9 mouse cellular contexts compared by ENCODE assay signal in the genomic region with DNA sequence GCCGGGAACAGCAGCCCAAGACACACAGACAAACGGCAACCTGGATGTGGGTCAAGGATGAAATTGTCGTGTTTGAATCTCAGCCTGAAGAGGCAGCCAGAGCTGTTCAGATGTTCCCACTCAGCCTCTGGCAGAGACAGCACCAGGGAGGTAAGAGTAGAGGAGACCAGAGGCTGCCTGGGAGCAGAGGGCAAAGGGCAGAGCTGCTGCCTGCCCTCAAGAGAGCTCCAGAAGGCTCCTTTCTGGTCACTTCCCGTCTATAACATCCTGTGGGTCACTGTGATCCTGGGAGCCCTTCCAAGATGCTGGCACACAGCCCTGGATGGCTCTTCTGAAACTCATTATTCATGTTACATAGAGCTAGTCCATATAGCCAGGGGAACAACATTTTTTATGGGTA.
DNase-seq lines count a peak whose midpoint lies in the region; ATAC-seq lines count a peak whose summit lies in the region.
"Had no signal": no experiment of that assay in that cellular context is flagged by ENCODE, and none has a peak within 500 bp of the region (broad histone marks: within the 10 kb centered on the region; RNA-seq: fewer than 3 reads in every experiment).

No protein-coding gene starts in this region.

- WGBS in limb, embryonic 12.5 days, result 55% methylated on average over 4 of the region's 4 CpGs
- 52% methylated on average over 4 of the region's 4 CpGs for WGBS in limb, embryonic 10.5 days
- WGBS in intestine, embryonic 15.5 days, result 29% methylated on average over 4 of the region's 4 CpGs
- WGBS in liver, embryonic 11.5 days, result 49% methylated on average over 4 of the region's 4 CpGs

- no peak overlapping the region for H3K9ac ChIP-seq in limb, embryonic 12.5 days (replicated peaks)
- no peak overlapping the region for H3K9ac ChIP-seq in intestine, embryonic 15.5 days
- no peak overlapping the region for H3K9ac ChIP-seq in liver, embryonic 11.5 days (ENCODE audit: low read depth, low read length)

- no peaks in the 10 kb centered on the region for H3K36me3 ChIP-seq in limb, embryonic 12.5 days
- no peaks in the 10 kb centered on the region for H3K36me3 ChIP-seq in limb, embryonic 10.5 days
- no peaks in the 10 kb centered on the region for H3K36me3 ChIP-seq in intestine, embryonic 15.5 days
- H3K36me3 ChIP-seq in liver, embryonic 11.5 days (ENCODE audit: control insufficient read depth, insufficient read depth, low read length), result no peaks in the 10 kb centered on the region

- ATAC-seq in limb, embryonic 12.5 days (ENCODE audit: insufficient number of reproducible peaks, insufficient read depth, low FRiP score, low TSS enrichment, low read depth), result no peak
- no peak for ATAC-seq in intestine, embryonic 15.5 days
- ATAC-seq in frontal cortex, adult (ENCODE audit: low TSS enrichment), result no peak
- ATAC-seq in liver, embryonic 11.5 days (replicated peaks; ENCODE audit: low FRiP score), result no peak

- H3K9me3 ChIP-seq in limb, embryonic 12.5 days, result no peaks in the 10 kb centered on the region
- no peaks in the 10 kb centered on the region for H3K9me3 ChIP-seq in limb, embryonic 10.5 days (replicated peaks)
- H3K9me3 ChIP-seq in intestine, embryonic 15.5 days, result no peaks in the 10 kb centered on the region
- H3K9me3 ChIP-seq in liver, embryonic 11.5 days (ENCODE audit: control insufficient read depth, low read length), result no peaks in the 10 kb centered on the region

- H3K27me3 ChIP-seq in limb, embryonic 12.5 days, result no peaks in the 10 kb centered on the region
- H3K27me3 ChIP-seq in limb, embryonic 10.5 days (ENCODE audit: low read depth, poor library complexity, severe bottlenecking), result no peaks in the 10 kb centered on the region
- H3K27me3 ChIP-seq in intestine, embryonic 15.5 days (replicated peaks), result no peaks in the 10 kb centered on the region; the same call in 1 of the 2 replicates
- no peaks in the 10 kb centered on the region for H3K27me3 ChIP-seq in liver, embryonic 11.5 days (replicated peaks; ENCODE audit: control insufficient read depth, insufficient read depth, low read length)

- H3K4me1 ChIP-seq in limb, embryonic 12.5 days (replicated peaks), result peaks cover 17% of the 10 kb centered on the region
- peaks cover 12% of the 10 kb centered on the region for H3K4me1 ChIP-seq in limb, embryonic 10.5 days
- H3K4me1 ChIP-seq in intestine, embryonic 15.5 days (replicated peaks), result peaks cover 10% of the 10 kb centered on the region
- no peaks in the 10 kb centered on the region for H3K4me1 ChIP-seq in liver, embryonic 11.5 days (replicated peaks; ENCODE audit: control insufficient read depth, insufficient read depth, low read length)

- no peak overlapping the region for H3K4me2 ChIP-seq in limb, embryonic 12.5 days
- no peak overlapping the region for H3K4me2 ChIP-seq in intestine, embryonic 15.5 days (replicated peaks)
- H3K4me2 ChIP-seq in liver, embryonic 11.5 days, result no peak overlapping the region

- no peak overlapping the region for H3K4me3 ChIP-seq in limb, embryonic 12.5 days (replicated peaks)
- H3K4me3 ChIP-seq in limb, embryonic 10.5 days, result no peak overlapping the region
- no peak overlapping the region for H3K4me3 ChIP-seq in intestine, embryonic 15.5 days (replicated peaks)
- no peak overlapping the region for H3K4me3 ChIP-seq in liver, embryonic 11.5 days (ENCODE audit: low read depth, low read length)

- DNase-seq in limb, embryonic 10.5 days (ENCODE audit: low spot score), result no peak
- DNase-seq in cerebellum, postnatal 25 days, result peak; percentile 33 to 62
- peak; percentile 14 for DNase-seq in ovary, postnatal 14 days (ENCODE audit: low spot score)
- no peak for DNase-seq in right cerebral cortex, postnatal 10 days (ENCODE audit: low spot score in 2 of 2)
- DNase-seq in liver, embryonic 11.5 days (ENCODE audit: low spot score), result no peak
- DNase-seq: thymus, adult 2 months had no signal

- H3K27ac ChIP-seq in limb, embryonic 12.5 days, result peak overlapping the region; percentile 37; the same call in 1 of the 2 replicates
- no peak overlapping the region for H3K27ac ChIP-seq in limb, embryonic 10.5 days
- peak overlapping the region; percentile 63 for H3K27ac ChIP-seq in intestine, embryonic 15.5 days
- no peak overlapping the region for H3K27ac ChIP-seq in liver, embryonic 11.5 days (ENCODE audit: low read depth, low read length)

Comparison
In these comparisons a context has a peak if more than half of its experiments do, and no peak if none do; other contexts are left out.
1. H3K27ac ChIP-seq: peak in limb, embryonic 12.5 days (single experiment) and intestine, embryonic 15.5 days (single experiment); none in limb, embryonic 10.5 days (single experiment) and liver, embryonic 11.5 days (single experiment).
2. DNase-seq: peak in cerebellum, postnatal 25 days (2 of 2) and ovary, postnatal 14 days (single experiment); none in limb, embryonic 10.5 days (single experiment), right cerebral cortex, postnatal 10 days (0 of 2) and liver, embryonic 11.5 days (single experiment).